Mouse (Mus musculus): ENCODE data around the gene Osbpl2.

Osbpl2 gene

GRCm38 (mm10) chr2:180202263-180202662, 83.2 kb downstream of the Osbpl2 start:
- DNase-seq (ENCODE audit: low spot score): no peak

GRCm38 (mm10) chr2:180202805-180203204, 83.7 kb downstream of the Osbpl2 start:
- no peak for DNase-seq (ENCODE audit: low spot score)

GRCm38 (mm10) chr2:180204501-180204900, 85.4 kb downstream of the Osbpl2 start:
- no peak for DNase-seq (ENCODE audit: low spot score)

- DNase-seq (ENCODE audit: low spot score): no peak
Measured at GRCm38 (mm10) chr2:180205083-180205955, 86.2 kb downstream of the Osbpl2 start.

- DNase-seq (ENCODE audit: low spot score): no peak
Measured at GRCm38 (mm10) chr2:180205956-180206280, 86.8 kb downstream of the Osbpl2 start.

GRCm38 (mm10) chr2:180207840-180208239, 88.7 kb downstream of the Osbpl2 start:
- no peak for DNase-seq (ENCODE audit: low spot score)

- no peak for DNase-seq (ENCODE audit: low spot score)
Measured at GRCm38 (mm10) chr2:180208976-180209375, 89.9 kb downstream of the Osbpl2 start.

- no peak for DNase-seq (ENCODE audit: low spot score)
Measured at GRCm38 (mm10) chr2:180212255-180212654, 93.1 kb downstream of the Osbpl2 start.
